Mouse (Mus musculus): ENCODE data around the gene Tnfsf9. TPM values are rescaled to one million over a fixed set of nuclear protein-coding genes. Genes with fewer than 3 reads are reported as not detected.

Tnfsf9 gene
- total and polyA plus RNA-seq, 2 experiments from 2014 or later: 3.6 to 3.8 TPM

DNA sequence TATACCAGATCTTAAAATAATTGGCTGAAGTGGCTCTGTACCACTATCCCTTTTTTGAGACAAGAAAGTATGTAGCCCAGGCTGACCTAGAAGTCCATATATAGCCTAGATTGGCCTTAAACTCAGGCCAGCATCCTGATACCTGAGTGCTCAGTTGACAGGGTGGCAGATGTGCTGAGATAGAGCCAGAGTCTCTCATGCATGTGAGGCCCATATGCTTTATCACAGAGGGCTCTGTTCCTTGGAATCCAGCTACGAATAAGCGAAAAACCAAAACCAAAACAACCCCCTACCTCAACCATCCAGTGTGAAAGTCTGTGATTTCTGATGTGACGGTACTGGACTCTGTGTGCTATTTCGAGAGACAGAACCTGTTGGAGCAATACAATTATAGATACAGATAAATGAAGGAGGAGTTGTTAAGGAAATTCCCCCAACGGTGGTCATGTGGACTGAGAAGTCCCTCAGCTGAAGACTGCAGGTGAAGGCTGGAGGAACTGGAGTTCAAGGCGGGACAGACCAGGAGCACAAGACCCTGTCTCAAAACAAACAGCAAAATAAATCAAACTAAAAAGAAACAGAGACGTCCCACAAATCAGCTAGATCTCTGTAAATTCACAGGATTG lies 3.0 kb downstream of the Tnfsf9 start:
- H3K27ac ChIP-seq (ENCODE audit: low read depth, low read length): no peak overlapping the region
- no peak overlapping the region for H3K4me3 ChIP-seq (ENCODE audit: low read depth, low read length)
- DNase-seq (ENCODE audit: low spot score) (no peak), ATAC-seq (ENCODE audit: low FRiP score) (no peak)
- H3K4me2 ChIP-seq (ENCODE audit: low read depth, low read length, poor library complexity, severe bottlenecking): no peak overlapping the region
- no peaks in the 10 kb centered on the region for H3K36me3 ChIP-seq (ENCODE audit: insufficient read depth, low read length)
- H3K9me3 ChIP-seq (ENCODE audit: low read length): no peaks in the 10 kb centered on the region
- no peaks in the 10 kb centered on the region for H3K27me3 ChIP-seq (ENCODE audit: insufficient read depth, low read length)
- TF ChIP-seq CTCF (IDR thresholded peaks at IDR 0.05): no peak
- no peak overlapping the region for H3K9ac ChIP-seq (replicated peaks; ENCODE audit: low read length, poor library complexity, severe bottlenecking)
- WGBS: 93% methylated on average over 7 of the region's 7 CpGs
- H3K4me1 ChIP-seq (ENCODE audit: insufficient read depth, low read length): peaks cover 2% of the 10 kb centered on the region; the same call in 1 of the 2 replicates

- Histone ChIP-seq H3K4me2 (ENCODE audit: low read depth, low read length, poor library complexity, severe bottlenecking) (no peak overlapping the region), H3K36me3 (ENCODE audit: insufficient read depth, low read length) (no peaks in the 10 kb centered on the region), H3K27ac (ENCODE audit: low read depth, low read length) (no peak overlapping the region), H3K27me3 (ENCODE audit: insufficient read depth, low read length) (no peaks in the 10 kb centered on the region), H3K4me3 (ENCODE audit: low read depth, low read length) (no peak overlapping the region), H3K9ac (replicated peaks; ENCODE audit: low read length, poor library complexity, severe bottlenecking) (no peak overlapping the region), H3K9me3 (ENCODE audit: low read length) (no peaks in the 10 kb centered on the region), H3K4me1 (ENCODE audit: insufficient read depth, low read length) (peaks cover 2% of the 10 kb centered on the region; the same call in 1 of the 2 replicates)
- ATAC-seq (ENCODE audit: low FRiP score) (no peak), DNase-seq (ENCODE audit: low spot score) (no peak)
- WGBS: 56% methylated on average over 5 of the region's 5 CpGs
- TF ChIP-seq CTCF (IDR thresholded peaks at IDR 0.05): no peak
Measured at GRCm38 (mm10) chr17:57108666-57109171, 3.6 kb downstream of the Tnfsf9 start.

- 76% methylated on average over 1 of the region's 1 CpGs for WGBS
- H3K9me3 ChIP-seq (ENCODE audit: low read length): no peaks in the 10 kb centered on the region
- no peaks in the 10 kb centered on the region for H3K27me3 ChIP-seq (ENCODE audit: insufficient read depth, low read length)
- ATAC-seq (ENCODE audit: low FRiP score): no peak
- H3K27ac ChIP-seq (ENCODE audit: low read depth, low read length): no peak overlapping the region
- H3K4me2 ChIP-seq (ENCODE audit: low read depth, low read length, poor library complexity, severe bottlenecking): no peak overlapping the region
- DNase-seq (ENCODE audit: low spot score): no peak
- TF ChIP-seq CTCF (IDR thresholded peaks at IDR 0.05): no peak
- H3K36me3 ChIP-seq (ENCODE audit: insufficient read depth, low read length): no peaks in the 10 kb centered on the region
- no peak overlapping the region for H3K9ac ChIP-seq (replicated peaks; ENCODE audit: low read length, poor library complexity, severe bottlenecking)
- H3K4me3 ChIP-seq (ENCODE audit: low read depth, low read length): no peak overlapping the region
- H3K4me1 ChIP-seq (ENCODE audit: insufficient read depth, low read length): peaks cover 2% of the 10 kb centered on the region; the same call in 1 of the 2 replicates
Measured at GRCm38 (mm10) chr17:57110005-57110404, 4.9 kb downstream of the Tnfsf9 start.

GRCm38 (mm10) chr17:57112768-57113474 lies 7.8 kb downstream of the Tnfsf9 start:
- no peak overlapping the region for H3K4me3 ChIP-seq (ENCODE audit: low read depth, low read length)
- TF ChIP-seq CTCF (IDR thresholded peaks at IDR 0.05): no peak
- ATAC-seq (ENCODE audit: low FRiP score): no peak
- H3K9me3 ChIP-seq (ENCODE audit: low read length): no peaks in the 10 kb centered on the region
- H3K4me1 ChIP-seq (ENCODE audit: insufficient read depth, low read length): no peaks in the 10 kb centered on the region
- H3K36me3 ChIP-seq (ENCODE audit: insufficient read depth, low read length): no peaks in the 10 kb centered on the region
- 93% methylated on average over 10 of the region's 10 CpGs for WGBS
- H3K9ac ChIP-seq (replicated peaks; ENCODE audit: low read length, poor library complexity, severe bottlenecking): no peak overlapping the region
- DNase-seq (ENCODE audit: low spot score): no peak
- no peak overlapping the region for H3K4me2 ChIP-seq (ENCODE audit: low read depth, low read length, poor library complexity, severe bottlenecking)
- H3K27ac ChIP-seq (ENCODE audit: low read depth, low read length): no peak overlapping the region
- H3K27me3 ChIP-seq (ENCODE audit: insufficient read depth, low read length): no peaks in the 10 kb centered on the region

- ATAC-seq (ENCODE audit: low FRiP score) (no peak), DNase-seq (ENCODE audit: low spot score) (no peak)
- no peaks in the 10 kb centered on the region for H3K4me1 ChIP-seq (ENCODE audit: insufficient read depth, low read length)
- H3K4me2 ChIP-seq (ENCODE audit: low read depth, low read length, poor library complexity, severe bottlenecking): no peak overlapping the region
- H3K36me3 ChIP-seq (ENCODE audit: insufficient read depth, low read length): no peaks in the 10 kb centered on the region
- no peak overlapping the region for H3K4me3 ChIP-seq (ENCODE audit: low read depth, low read length)
- TF ChIP-seq CTCF (IDR thresholded peaks at IDR 0.05): no peak
- H3K9me3 ChIP-seq (ENCODE audit: low read length): no peaks in the 10 kb centered on the region
- 72% methylated on average over 2 of the region's 2 CpGs for WGBS
- H3K27ac ChIP-seq (ENCODE audit: low read depth, low read length): no peak overlapping the region
- no peak overlapping the region for H3K9ac ChIP-seq (replicated peaks; ENCODE audit: low read length, poor library complexity, severe bottlenecking)
- H3K27me3 ChIP-seq (ENCODE audit: insufficient read depth, low read length): no peaks in the 10 kb centered on the region
Measured at GRCm38 (mm10) chr17:57116801-57117200, 11.7 kb downstream of the Tnfsf9 start.

Data from midbrain, postnatal 0 days (tissue).